Mouse (Mus musculus) left cerebral cortex, adult 9 months (tissue): ENCODE data around the gene Kpna3.
"Not testable (repeated sequence)": the region's sequence is repeated elsewhere in the genome, so short reads cannot be mapped to it uniquely, and the experiment has no call there.

ENCODE experiments used
- DNase-seq, 2 experiments: peaks; one replicate each; pipeline ENCODE4 v3.0.0; 2022; ENCODE audit warnings: low spot score in 2 of 2

Gene Kpna3

GRCm38 (mm10) chr14:61439661-61440559 is at the start of gene Kpna3:
Gene Kpna3 (minus strand): TSS chr14:61439874.
- peak; percentile 93 to 96 for DNase-seq

GRCm38 (mm10) chr14:61460365-61460764 is 20.7 kb upstream of the Kpna3 start:
- DNase-seq: no peak

- no peak for DNase-seq
Observed at GRCm38 (mm10) chr14:61457468-61457867, 17.8 kb upstream of the Kpna3 start.

GRCm38 (mm10) chr14:61455571-61455970 is 15.9 kb upstream of the Kpna3 start:
- no peak for DNase-seq

GRCm38 (mm10) chr14:61453032-61453431 is 13.4 kb upstream of the Kpna3 start:
- no peak for DNase-seq

- no peak for DNase-seq
Observed at GRCm38 (mm10) chr14:61452481-61452880, 12.8 kb upstream of the Kpna3 start.

GRCm38 (mm10) chr14:61447775-61448174 is 8.1 kb upstream of the Kpna3 start:
- no peak for DNase-seq

GRCm38 (mm10) chr14:61439141-61439660 is 473 bp downstream of the Kpna3 start:
- peak in 1 of 2 experiments; percentile 46 for DNase-seq

- DNase-seq: no peak
Observed at GRCm38 (mm10) chr14:61438171-61438945, 1.3 kb downstream of the Kpna3 start.

GRCm38 (mm10) chr14:61436866-61437265 is 2.8 kb downstream of the Kpna3 start:
- no peak for DNase-seq

- no peak for DNase-seq
Observed at GRCm38 (mm10) chr14:61428126-61428787, 11.4 kb downstream of the Kpna3 start.

GRCm38 (mm10) chr14:61427095-61427494 is 12.6 kb downstream of the Kpna3 start:
- DNase-seq: not testable (repeated sequence)

GRCm38 (mm10) chr14:61425080-61425665 is 14.5 kb downstream of the Kpna3 start:
- no peak for DNase-seq

GRCm38 (mm10) chr14:61415719-61416118 is 24.0 kb downstream of the Kpna3 start:
- no peak for DNase-seq

- DNase-seq: no peak
Observed at GRCm38 (mm10) chr14:61415311-61415710, 24.4 kb downstream of the Kpna3 start.

GRCm38 (mm10) chr14:61414808-61415207 is 24.9 kb downstream of the Kpna3 start:
- no peak for DNase-seq

GRCm38 (mm10) chr14:61414199-61414598 is 25.5 kb downstream of the Kpna3 start:
- no peak for DNase-seq

GRCm38 (mm10) chr14:61413686-61414085 is 26.0 kb downstream of the Kpna3 start:
- DNase-seq: no peak

GRCm38 (mm10) chr14:61410020-61410419 is 29.7 kb downstream of the Kpna3 start:
- DNase-seq: no peak

GRCm38 (mm10) chr14:61407055-61407454 is 32.6 kb downstream of the Kpna3 start:
- no peak for DNase-seq

- no peak for DNase-seq
Observed at GRCm38 (mm10) chr14:61405761-61406160, 33.9 kb downstream of the Kpna3 start.
